Mouse (Mus musculus): ENCODE measurements around the gene Orc3. TPM values are rescaled to one million over a fixed set of nuclear protein-coding genes. Genes with fewer than 3 reads are reported as not detected.

The Orc3 gene
- polyA plus RNA-seq, 1 experiment from 2014 or later = 99.1 TPM

DNA sequence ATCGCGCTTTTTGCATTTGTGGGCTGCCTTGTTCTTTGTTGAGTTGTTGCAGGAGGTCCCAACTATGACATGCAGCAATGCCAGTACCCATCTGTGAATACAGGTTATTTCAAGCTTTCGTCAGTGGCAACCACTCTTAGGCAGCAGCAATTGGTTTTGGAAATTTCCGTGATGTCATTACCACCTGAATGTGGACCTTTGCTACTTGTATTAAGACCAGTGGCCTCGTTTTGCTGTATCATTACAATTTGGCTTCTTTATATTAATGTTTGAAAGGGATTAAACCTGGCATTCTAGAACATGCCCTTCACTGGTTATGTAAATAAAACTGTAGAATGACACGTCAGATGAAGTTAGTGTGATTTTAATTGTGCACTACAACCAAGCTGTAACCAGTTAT is 48.5 kb downstream of the Orc3 start:
- no peak overlapping the region for H3K4me3 ChIP-seq (replicated peaks; ENCODE audit: low read length)
- no peak overlapping the region for H3K9ac ChIP-seq (replicated peaks; ENCODE audit: low read depth, low read length)
- ATAC-seq = no peak
- peaks cover 19% of the 10 kb centered on the region for H3K36me3 ChIP-seq (ENCODE audit: control insufficient read depth, insufficient read depth)
- no peaks in the 10 kb centered on the region; the same call in 1 of the 2 replicates for H3K4me1 ChIP-seq (replicated peaks; ENCODE audit: control insufficient read depth, insufficient read depth, low read length)
- H3K9me3 ChIP-seq (ENCODE audit: control insufficient read depth, low read length) = no peaks in the 10 kb centered on the region
- no peaks in the 10 kb centered on the region for H3K27me3 ChIP-seq (replicated peaks; ENCODE audit: control insufficient read depth, insufficient read depth, low read length)
- WGBS = 86% methylated on average over 6 of the region's 6 CpGs
- no peak overlapping the region for H3K27ac ChIP-seq (ENCODE audit: low read length)
- H3K4me2 ChIP-seq (ENCODE audit: low read length) = no peak overlapping the region

- WGBS = 46% methylated on average over 4 of the region's 4 CpGs
- H3K9ac ChIP-seq (replicated peaks; ENCODE audit: low read depth, low read length) = no peak overlapping the region
- H3K27ac ChIP-seq (ENCODE audit: low read length) = no peak overlapping the region
- no peaks in the 10 kb centered on the region for H3K27me3 ChIP-seq (replicated peaks; ENCODE audit: control insufficient read depth, insufficient read depth, low read length)
- ATAC-seq = no peak
- H3K4me1 ChIP-seq (replicated peaks; ENCODE audit: control insufficient read depth, insufficient read depth, low read length) = peaks cover 8% of the 10 kb centered on the region
- no peaks in the 10 kb centered on the region for H3K9me3 ChIP-seq (ENCODE audit: control insufficient read depth, low read length)
- no peak overlapping the region for H3K4me2 ChIP-seq (ENCODE audit: low read length)
- no peak overlapping the region for H3K4me3 ChIP-seq (replicated peaks; ENCODE audit: low read length)
- peaks cover 7% of the 10 kb centered on the region for H3K36me3 ChIP-seq (ENCODE audit: control insufficient read depth, insufficient read depth)
These were observed 53.8 kb downstream of the Orc3 start for GRCm38 (mm10) chr4:34560971-34561370.

DNA sequence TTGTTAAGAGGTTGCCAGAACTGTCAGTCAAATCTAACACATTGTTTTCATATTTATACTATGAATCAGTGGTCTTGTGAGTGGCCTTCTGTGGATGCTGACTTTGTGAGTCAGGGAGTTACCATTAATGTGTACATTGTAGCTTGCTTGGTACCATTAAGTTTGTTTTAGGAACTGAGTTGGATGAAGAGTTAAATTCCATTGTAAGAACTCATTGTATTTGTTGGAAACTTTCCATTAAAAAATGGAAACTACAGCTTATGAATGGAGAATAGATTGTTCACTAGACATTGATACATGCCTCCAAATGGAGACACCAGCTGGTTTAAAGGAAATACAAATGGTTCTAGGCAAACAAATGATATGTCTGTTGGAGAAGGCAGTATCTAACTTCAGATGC is 58.6 kb downstream of the Orc3 start:
- Histone ChIP-seq H3K27ac (ENCODE audit: low read length) (no peak overlapping the region), H3K9me3 (ENCODE audit: control insufficient read depth, low read length) (no peaks in the 10 kb centered on the region), H3K4me3 (replicated peaks; ENCODE audit: low read length) (no peak overlapping the region), H3K4me1 (replicated peaks; ENCODE audit: control insufficient read depth, insufficient read depth, low read length) (peaks cover 29% of the 10 kb centered on the region), H3K27me3 (replicated peaks; ENCODE audit: control insufficient read depth, insufficient read depth, low read length) (no peaks in the 10 kb centered on the region), H3K36me3 (ENCODE audit: control insufficient read depth, insufficient read depth) (no peaks in the 10 kb centered on the region), H3K9ac (replicated peaks; ENCODE audit: low read depth, low read length) (no peak overlapping the region), H3K4me2 (ENCODE audit: low read length) (no peak overlapping the region)
- no peak for ATAC-seq

GRCm38 (mm10) chr4:34555604-34556003 is 59.1 kb downstream of the Orc3 start:
- H3K27me3 ChIP-seq (replicated peaks; ENCODE audit: control insufficient read depth, insufficient read depth, low read length) = no peaks in the 10 kb centered on the region
- H3K27ac ChIP-seq (ENCODE audit: low read length) = no peak overlapping the region
- no peak for ATAC-seq
- H3K36me3 ChIP-seq (ENCODE audit: control insufficient read depth, insufficient read depth) = no peaks in the 10 kb centered on the region
- no peak overlapping the region for H3K9ac ChIP-seq (replicated peaks; ENCODE audit: low read depth, low read length)
- WGBS = 95% methylated on average over 3 of the region's 3 CpGs
- H3K9me3 ChIP-seq (ENCODE audit: control insufficient read depth, low read length) = no peaks in the 10 kb centered on the region
- H3K4me3 ChIP-seq (replicated peaks; ENCODE audit: low read length) = no peak overlapping the region
- peaks cover 29% of the 10 kb centered on the region for H3K4me1 ChIP-seq (replicated peaks; ENCODE audit: control insufficient read depth, insufficient read depth, low read length)
- H3K4me2 ChIP-seq (ENCODE audit: low read length) = no peak overlapping the region

DNA sequence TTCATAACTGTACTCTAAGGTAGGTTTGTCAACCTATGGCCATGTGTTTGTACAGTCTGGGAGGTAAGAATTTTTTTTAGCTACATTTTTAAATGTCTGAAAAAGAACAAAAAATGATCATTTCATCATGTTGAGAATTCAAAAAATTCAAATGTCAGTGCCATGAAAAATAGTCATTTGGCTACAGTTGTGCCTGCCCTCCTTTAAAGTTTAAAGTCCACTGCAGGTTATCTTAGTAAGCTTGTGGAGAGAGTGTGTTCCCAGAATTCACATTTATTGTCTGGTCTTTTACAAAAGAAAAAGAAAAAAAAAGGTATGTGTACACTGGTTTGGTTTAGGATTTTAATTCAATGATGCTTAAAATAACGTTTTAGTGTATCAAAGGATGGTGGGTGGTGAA is 60.1 kb downstream of the Orc3 start:
- 14% methylated on average over 1 of the region's 1 CpGs for WGBS
- ATAC-seq = no peak
- no peak overlapping the region for H3K4me2 ChIP-seq (ENCODE audit: low read length)

GRCm38 (mm10) chr4:34551966-34552365 is 62.8 kb downstream of the Orc3 start:
- peak overlapping the region; percentile 100 for H3K4me3 ChIP-seq (replicated peaks; ENCODE audit: low read length)
- H3K27me3 ChIP-seq (replicated peaks; ENCODE audit: control insufficient read depth, insufficient read depth, low read length) = no peaks in the 10 kb centered on the region
- H3K4me1 ChIP-seq (replicated peaks; ENCODE audit: control insufficient read depth, insufficient read depth, low read length) = peaks cover 28% of the 10 kb centered on the region
- H3K9me3 ChIP-seq (ENCODE audit: control insufficient read depth, low read length) = no peaks in the 10 kb centered on the region
- H3K27ac ChIP-seq (ENCODE audit: low read length) = no peak overlapping the region; the same call in 1 of the 2 replicates
- no peak for ATAC-seq
- no peaks in the 10 kb centered on the region for H3K36me3 ChIP-seq (ENCODE audit: control insufficient read depth, insufficient read depth)
- H3K9ac ChIP-seq (replicated peaks; ENCODE audit: low read depth, low read length) = peak overlapping the region; percentile 99
- H3K4me2 ChIP-seq (ENCODE audit: low read length) = peak overlapping the region; percentile 82
- 17% methylated on average over 3 of the region's 3 CpGs for WGBS

More for the DNA sequence above, 60.1 kb downstream of the Orc3 start:
- H3K4me1 ChIP-seq (replicated peaks; ENCODE audit: control insufficient read depth, insufficient read depth, low read length) = peaks cover 29% of the 10 kb centered on the region
- H3K27me3 ChIP-seq (replicated peaks; ENCODE audit: control insufficient read depth, insufficient read depth, low read length) = no peaks in the 10 kb centered on the region
- no peak overlapping the region for H3K4me3 ChIP-seq (replicated peaks; ENCODE audit: low read length)
- no peak overlapping the region for H3K9ac ChIP-seq (replicated peaks; ENCODE audit: low read depth, low read length)
- no peaks in the 10 kb centered on the region for H3K36me3 ChIP-seq (ENCODE audit: control insufficient read depth, insufficient read depth)
- H3K9me3 ChIP-seq (ENCODE audit: control insufficient read depth, low read length) = no peaks in the 10 kb centered on the region
- H3K27ac ChIP-seq (ENCODE audit: low read length) = no peak overlapping the region

GRCm38 (mm10) chr4:34551098-34551809 is 63.5 kb downstream of the Orc3 start:
- Histone ChIP-seq H3K36me3 (ENCODE audit: control insufficient read depth, insufficient read depth) (no peaks in the 10 kb centered on the region), H3K27me3 (replicated peaks; ENCODE audit: control insufficient read depth, insufficient read depth, low read length) (no peaks in the 10 kb centered on the region), H3K9ac (replicated peaks; ENCODE audit: low read depth, low read length) (peak overlapping the region; percentile 99), H3K4me3 (replicated peaks; ENCODE audit: low read length) (peak overlapping the region; percentile 100), H3K27ac (ENCODE audit: low read length) (peak overlapping the region; percentile 94), H3K4me2 (ENCODE audit: low read length) (peak overlapping the region; percentile 82), H3K9me3 (ENCODE audit: control insufficient read depth, low read length) (no peaks in the 10 kb centered on the region), H3K4me1 (replicated peaks; ENCODE audit: control insufficient read depth, insufficient read depth, low read length) (peaks cover 23% of the 10 kb centered on the region)
- peak; percentile 15 for ATAC-seq
- WGBS = 0% methylated on average over 44 of the region's 50 CpGs

DNA sequence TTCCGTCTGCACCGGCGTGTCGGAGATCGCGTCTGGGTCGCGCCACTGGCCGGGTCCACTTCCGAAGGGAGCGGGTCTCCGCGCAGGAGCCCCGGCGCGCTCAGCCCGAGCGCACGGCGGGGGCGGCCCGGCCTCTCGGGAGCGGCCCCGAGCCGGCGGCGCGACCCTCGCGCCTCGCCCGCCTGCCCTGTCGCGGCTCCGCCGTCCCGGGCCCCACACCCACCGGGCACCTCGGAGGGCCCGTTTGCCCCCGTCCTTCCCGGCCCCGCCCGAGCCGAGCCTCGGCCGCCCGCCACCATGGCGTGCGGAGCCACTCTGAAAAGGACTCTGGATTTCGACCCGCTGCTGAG is 64.0 kb downstream of the Orc3 start, which contains the start of gene Akirin2:
Akirin2 (plus strand) TSS at position 190 of the 350 bp plus-strand sequence.
- H3K27me3 ChIP-seq (replicated peaks; ENCODE audit: control insufficient read depth, insufficient read depth, low read length) = no peaks in the 10 kb centered on the region
- WGBS = 1% methylated on average over 46 of the region's 53 CpGs
- ATAC-seq = peak; percentile 73

GRCm38 (mm10) chr4:34549981-34550747 is 64.6 kb downstream of the Orc3 start:
- peak; percentile 96 for ATAC-seq
- 2% methylated on average over 38 of the region's 38 CpGs for WGBS
- H3K9ac ChIP-seq (replicated peaks; ENCODE audit: low read depth, low read length) = peak overlapping the region; percentile 99
- H3K4me2 ChIP-seq (ENCODE audit: low read length) = peak overlapping the region; percentile 65
- H3K36me3 ChIP-seq (ENCODE audit: control insufficient read depth, insufficient read depth) = no peaks in the 10 kb centered on the region
- no peaks in the 10 kb centered on the region for H3K9me3 ChIP-seq (ENCODE audit: control insufficient read depth, low read length)
- no peaks in the 10 kb centered on the region for H3K27me3 ChIP-seq (replicated peaks; ENCODE audit: control insufficient read depth, insufficient read depth, low read length)
- peak overlapping the region; percentile 100 for H3K4me3 ChIP-seq (replicated peaks; ENCODE audit: low read length)
- H3K27ac ChIP-seq (ENCODE audit: low read length) = peak overlapping the region; percentile 94
- H3K4me1 ChIP-seq (replicated peaks; ENCODE audit: control insufficient read depth, insufficient read depth, low read length) = peaks cover 13% of the 10 kb centered on the region

More for the DNA sequence above, 64.0 kb downstream of the Orc3 start, which contains the start of gene Akirin2:
- Histone ChIP-seq H3K36me3 (ENCODE audit: control insufficient read depth, insufficient read depth) (no peaks in the 10 kb centered on the region), H3K9me3 (ENCODE audit: control insufficient read depth, low read length) (no peaks in the 10 kb centered on the region), H3K4me3 (replicated peaks; ENCODE audit: low read length) (peak within 1 kb of the TSS; percentile 100), H3K4me2 (ENCODE audit: low read length) (peak within 1 kb of the TSS; percentile 82), H3K9ac (replicated peaks; ENCODE audit: low read depth, low read length) (peak within 1 kb of the TSS; percentile 99), H3K27ac (ENCODE audit: low read length) (peak within 1 kb of the TSS; percentile 94), H3K4me1 (replicated peaks; ENCODE audit: control insufficient read depth, insufficient read depth, low read length) (peaks cover 19% of the 10 kb centered on the region)
